Mouse (Mus musculus) forebrain, embryonic 12.5 days (tissue): ENCODE data around the gene Agbl4. TPM values are rescaled to one million over a fixed set of nuclear protein-coding genes. Genes with fewer than 3 reads are reported as not detected.

Experiments
- ATAC-seq: fragments of 200-750 bp; cut with Nextera tagmentation; 2 replicates; pipeline ENCODE4 v1.8.0; 2017; ENCODE audit warnings: moderate TSS enrichment; ENCODE audit not compliant: low FRiP score
- H3K27ac ChIP-seq: fragments of 300-500 bp; sonication (generic); 2 replicates; pipeline ENCODE4 v1.5.1; 2016; ENCODE audit warnings: mild to moderate bottlenecking
- H3K27me3 ChIP-seq: fragments of 300-500 bp; sonication (generic); 2 replicates; pipeline ENCODE4 v1.6.1; 2016; ENCODE audit warnings: mild to moderate bottlenecking
- H3K36me3 ChIP-seq: fragments of 300-500 bp; sonication (generic); replicated peaks from 2 replicates; pipeline ENCODE4 v1.6.1; 2016; ENCODE audit warnings: mild to moderate bottlenecking
- H3K4me1 ChIP-seq: fragments of 300-500 bp; sonication (generic); 2 replicates; pipeline ENCODE4 v1.6.1; 2016
- H3K4me2 ChIP-seq: fragments of 300-500 bp; sonication (generic); 2 replicates; pipeline ENCODE4 v1.6.1; 2016; ENCODE audit warnings: mild to moderate bottlenecking, moderate library complexity
- H3K4me3 ChIP-seq: fragments of 300-500 bp; sonication (generic); replicated peaks from 2 replicates; pipeline ENCODE4 v1.5.1; 2016; ENCODE audit warnings: mild to moderate bottlenecking
- H3K9ac ChIP-seq: fragments of 300-500 bp; sonication (generic); 2 replicates; pipeline ENCODE4 v1.6.1; 2016; ENCODE audit warnings: mild to moderate bottlenecking
- H3K9me3 ChIP-seq: fragments of 300-500 bp; sonication (generic); 2 replicates; pipeline ENCODE4 v1.6.1; 2016
- WGBS: fragments of 180-500 bp; shearing (Covaris S2); methylation state at CpG from one replicate; pipeline ENCODE4 v1.1.7; 2016; 5-methylcytosine and 5-hydroxymethylcytosine counted together
- polyA plus RNA-seq: library from polyadenylated mRNA; unstranded; fragments of >200 nt; fragmentation: Nextera tagmentation; extraction: Ambion mirVana; gene quantifications from 2 replicates; pipeline ENCODE4 v1.2.1, GENCODE M21; 2016

Gene Agbl4
- polyA plus RNA-seq, 1 experiment from 2014 or later = 1.9 TPM

DNA sequence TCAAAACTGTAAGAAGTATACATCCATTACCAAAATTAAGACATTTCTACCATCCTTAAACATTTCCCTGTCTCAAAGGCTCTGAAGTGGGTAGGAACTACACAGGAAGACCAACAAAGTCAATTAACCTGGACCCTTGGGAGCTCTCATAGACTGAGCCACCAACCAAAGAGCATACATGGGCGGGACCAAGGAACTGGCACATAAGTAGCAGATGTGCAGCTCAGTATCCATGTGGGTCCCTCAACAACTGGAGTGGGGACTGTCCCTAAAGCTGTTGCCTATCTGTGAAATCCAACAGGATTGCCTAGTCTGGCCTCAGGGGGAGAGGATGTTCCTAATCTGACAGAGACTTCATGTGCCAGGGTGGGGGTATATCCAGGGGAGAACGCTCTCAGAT, 265.5 kb downstream of the Agbl4 start:
- WGBS = 76% methylated on average over 2 of the region's 2 CpGs
- Histone ChIP-seq H3K9ac (no peak overlapping the region), H3K4me1 (no peaks in the 10 kb centered on the region), H3K4me3 (no peak overlapping the region), H3K27me3 (no peaks in the 10 kb centered on the region), H3K4me2 (no peak overlapping the region), H3K36me3 (no peaks in the 10 kb centered on the region), H3K27ac (no peak overlapping the region), H3K9me3 (no peaks in the 10 kb centered on the region)
- no peak for ATAC-seq

GRCm38 (mm10) chr4:110674121-110674520, 276.7 kb downstream of the Agbl4 start:
- 76% methylated on average over 1 of the region's 1 CpGs for WGBS
- Histone ChIP-seq H3K36me3 (no peaks in the 10 kb centered on the region), H3K9me3 (no peaks in the 10 kb centered on the region), H3K4me2 (no peak overlapping the region), H3K9ac (no peak overlapping the region), H3K27ac (no peak overlapping the region), H3K4me1 (no peaks in the 10 kb centered on the region), H3K4me3 (no peak overlapping the region), H3K27me3 (no peaks in the 10 kb centered on the region)
- no peak for ATAC-seq

GRCm38 (mm10) chr4:110735141-110735540, 337.7 kb downstream of the Agbl4 start:
- Histone ChIP-seq H3K4me1 (no peaks in the 10 kb centered on the region), H3K9ac (no peak overlapping the region), H3K4me2 (no peak overlapping the region), H3K9me3 (no peaks in the 10 kb centered on the region), H3K36me3 (no peaks in the 10 kb centered on the region), H3K27ac (no peak overlapping the region), H3K4me3 (no peak overlapping the region), H3K27me3 (no peaks in the 10 kb centered on the region)
- no peak for ATAC-seq
- WGBS = 89% methylated on average over 1 of the region's 1 CpGs

DNA sequence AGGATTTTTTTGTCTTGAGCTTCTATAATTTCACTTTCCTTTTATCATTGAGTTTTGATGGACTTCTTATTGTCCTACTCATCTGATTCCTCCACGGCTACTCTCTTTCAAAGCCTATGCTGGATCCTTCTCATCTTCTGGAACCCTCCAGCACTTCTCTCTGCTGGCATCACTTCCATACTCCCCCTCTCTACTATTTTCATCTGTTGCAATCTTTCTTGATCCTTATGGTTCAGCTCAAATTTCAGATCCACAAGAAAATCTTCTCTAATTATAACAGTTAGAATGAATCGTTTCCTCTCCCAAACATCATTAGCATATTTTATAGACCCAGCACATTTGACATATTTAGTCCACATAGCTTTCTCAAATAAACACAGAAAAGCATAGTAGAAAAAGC, 360.5 kb downstream of the Agbl4 start:
- no peaks in the 10 kb centered on the region for H3K9me3 ChIP-seq
- H3K4me2 ChIP-seq = no peak overlapping the region
- no peak overlapping the region for H3K4me3 ChIP-seq
- WGBS = 82% methylated on average over 2 of the region's 2 CpGs
- no peaks in the 10 kb centered on the region for H3K27me3 ChIP-seq
- H3K27ac ChIP-seq = no peak overlapping the region
- H3K4me1 ChIP-seq = no peaks in the 10 kb centered on the region
- H3K9ac ChIP-seq = no peak overlapping the region
- H3K36me3 ChIP-seq = no peaks in the 10 kb centered on the region
- no peak for ATAC-seq

- H3K4me1 ChIP-seq = no peaks in the 10 kb centered on the region
- no peak overlapping the region for H3K4me2 ChIP-seq
- no peak overlapping the region for H3K9ac ChIP-seq
- H3K9me3 ChIP-seq = no peaks in the 10 kb centered on the region
- H3K27ac ChIP-seq = no peak overlapping the region
- no peaks in the 10 kb centered on the region for H3K27me3 ChIP-seq
- no peak overlapping the region for H3K4me3 ChIP-seq
- no peaks in the 10 kb centered on the region for H3K36me3 ChIP-seq
- ATAC-seq = no peak
- 85% methylated on average over 4 of the region's 4 CpGs for WGBS
Measured at GRCm38 (mm10) chr4:110788596-110788995, 391.1 kb downstream of the Agbl4 start.

DNA sequence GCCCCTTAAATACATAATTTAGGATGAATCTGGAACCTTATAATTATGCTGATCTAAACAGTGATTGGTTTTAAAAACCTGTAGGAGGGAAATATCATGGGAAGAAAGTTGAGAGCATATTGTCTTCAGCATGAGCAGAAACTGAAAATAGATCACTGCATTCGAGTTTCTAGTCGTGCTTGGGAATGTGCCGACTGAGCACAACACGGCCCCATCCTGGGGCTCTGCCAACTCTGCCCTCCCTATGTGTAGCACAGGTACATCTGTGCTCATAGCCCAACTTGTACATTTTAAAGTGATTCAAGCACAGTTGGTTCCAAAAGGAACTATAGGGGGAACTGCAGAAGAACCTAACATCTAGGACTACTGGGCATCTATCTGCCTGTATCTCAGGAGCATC, 402.4 kb downstream of the Agbl4 start:
- no peaks in the 10 kb centered on the region for H3K36me3 ChIP-seq
- H3K4me3 ChIP-seq = no peak overlapping the region
- no peak overlapping the region for H3K9ac ChIP-seq
- 86% methylated on average over 4 of the region's 4 CpGs for WGBS
- H3K27ac ChIP-seq = no peak overlapping the region
- no peaks in the 10 kb centered on the region for H3K27me3 ChIP-seq
- no peaks in the 10 kb centered on the region for H3K9me3 ChIP-seq
- H3K4me2 ChIP-seq = no peak overlapping the region
- no peaks in the 10 kb centered on the region for H3K4me1 ChIP-seq
- ATAC-seq = no peak

DNA sequence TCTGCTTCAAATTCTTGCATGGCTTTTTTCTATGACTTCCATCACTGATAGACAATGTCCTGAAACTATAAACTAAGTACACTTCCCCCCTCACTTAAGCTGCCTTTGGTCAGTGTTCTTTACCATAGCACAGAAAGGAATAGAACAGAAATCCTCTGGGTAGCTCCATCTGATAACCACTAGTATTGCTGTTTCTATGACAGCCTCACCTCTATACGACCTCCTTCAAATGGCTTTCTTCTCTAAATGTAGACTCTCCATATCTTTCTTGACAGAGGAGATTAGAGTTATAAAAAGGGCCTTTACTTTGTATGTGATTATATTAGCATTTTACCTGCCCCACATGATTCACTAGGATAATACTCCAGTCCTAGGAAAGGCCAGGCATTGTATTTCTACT, 413.5 kb downstream of the Agbl4 start:
- no peaks in the 10 kb centered on the region for H3K36me3 ChIP-seq
- H3K4me2 ChIP-seq = no peak overlapping the region
- H3K4me1 ChIP-seq = no peaks in the 10 kb centered on the region
- H3K4me3 ChIP-seq = no peak overlapping the region
- H3K9ac ChIP-seq = no peak overlapping the region
- ATAC-seq = no peak
- WGBS = 85% methylated on average over 1 of the region's 1 CpGs
- no peaks in the 10 kb centered on the region for H3K27me3 ChIP-seq
- no peaks in the 10 kb centered on the region for H3K9me3 ChIP-seq
- H3K27ac ChIP-seq = no peak overlapping the region

DNA sequence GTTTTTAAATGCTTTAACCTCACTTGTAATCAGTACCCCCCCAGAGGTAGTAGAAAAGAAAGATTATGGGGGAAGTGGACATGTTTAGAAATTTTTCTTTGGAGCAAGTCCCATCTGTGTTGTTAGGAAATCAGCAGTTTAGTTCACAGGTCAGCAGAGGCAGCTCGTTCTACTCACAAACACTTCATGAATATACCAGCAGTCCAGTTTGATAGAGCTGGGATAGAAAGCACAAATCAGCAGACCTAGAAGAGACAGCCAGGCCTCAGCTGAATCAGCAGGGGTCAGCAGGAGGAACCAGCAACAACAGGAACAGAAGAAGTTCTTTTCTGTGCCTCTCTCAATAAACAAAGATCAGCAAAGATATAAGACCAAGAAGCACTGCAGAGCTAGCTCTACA, 435.3 kb downstream of the Agbl4 start:
- Histone ChIP-seq H3K9ac (no peak overlapping the region), H3K4me3 (no peak overlapping the region), H3K9me3 (no peaks in the 10 kb centered on the region), H3K27me3 (no peaks in the 10 kb centered on the region), H3K27ac (no peak overlapping the region), H3K4me2 (no peak overlapping the region), H3K4me1 (no peaks in the 10 kb centered on the region), H3K36me3 (no peaks in the 10 kb centered on the region)
- ATAC-seq = no peak
- 52% methylated on average over 1 of the region's 1 CpGs for WGBS

GRCm38 (mm10) chr4:110879719-110880443, 482.4 kb downstream of the Agbl4 start:
- Histone ChIP-seq H3K36me3 (no peaks in the 10 kb centered on the region), H3K4me3 (no peak overlapping the region), H3K4me1 (no peaks in the 10 kb centered on the region), H3K9me3 (no peaks in the 10 kb centered on the region), H3K27ac (no peak overlapping the region), H3K4me2 (no peak overlapping the region), H3K27me3 (no peaks in the 10 kb centered on the region), H3K9ac (no peak overlapping the region)
- ATAC-seq = no peak
- WGBS = 77% methylated on average over 2 of the region's 2 CpGs

DNA sequence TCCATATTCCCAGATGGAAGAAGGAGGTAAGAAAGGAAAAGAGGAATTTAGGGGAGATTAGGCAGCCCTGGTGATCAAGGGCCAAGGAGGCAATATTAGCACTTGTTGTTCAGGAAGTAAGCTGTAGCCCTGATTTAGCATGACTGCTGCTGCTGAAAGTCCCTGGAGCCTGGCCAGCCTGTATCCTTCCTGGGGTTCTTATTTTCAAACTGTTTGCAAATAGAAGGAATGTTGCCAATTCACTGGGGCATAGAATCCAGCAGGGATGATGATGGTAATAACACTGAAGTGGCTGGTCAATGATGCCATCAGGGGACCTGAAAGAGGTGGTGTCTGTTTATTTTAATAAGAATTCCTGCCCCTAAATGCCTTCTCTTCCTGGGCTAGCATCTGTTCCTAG, 518.6 kb downstream of the Agbl4 start:
- no peak overlapping the region for H3K4me2 ChIP-seq
- no peaks in the 10 kb centered on the region for H3K36me3 ChIP-seq
- H3K4me3 ChIP-seq = no peak overlapping the region
- H3K27ac ChIP-seq = no peak overlapping the region
- H3K27me3 ChIP-seq = no peaks in the 10 kb centered on the region
- no peak overlapping the region for H3K9ac ChIP-seq
- no peaks in the 10 kb centered on the region for H3K9me3 ChIP-seq
- no peaks in the 10 kb centered on the region for H3K4me1 ChIP-seq
- ATAC-seq = no peak

- ATAC-seq = no peak
- no peak overlapping the region for H3K27ac ChIP-seq
- WGBS = 60% methylated on average over 4 of the region's 4 CpGs
Measured at GRCm38 (mm10) chr4:110916565-110916964, 519.1 kb downstream of the Agbl4 start.

DNA sequence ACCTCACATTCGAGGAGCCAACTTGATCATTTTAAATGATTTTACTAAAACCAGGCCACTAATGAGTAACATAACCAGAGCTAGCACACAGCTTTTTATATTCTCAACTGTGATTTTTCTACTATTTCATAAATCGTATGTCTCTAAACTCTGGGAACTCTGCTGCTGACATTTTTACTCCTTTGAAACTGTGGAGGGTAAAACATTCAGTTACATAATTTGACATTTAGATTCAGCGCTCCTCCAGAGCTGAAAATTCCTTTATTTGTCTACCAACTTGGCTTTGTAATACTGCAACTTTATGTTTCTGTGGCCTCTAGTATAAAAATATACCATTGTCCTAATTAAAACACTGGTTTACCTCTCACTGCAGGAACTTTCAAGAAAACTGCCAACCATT, 523.6 kb downstream of the Agbl4 start:
- ATAC-seq = no peak
- Histone ChIP-seq H3K27me3 (no peaks in the 10 kb centered on the region), H3K9me3 (no peaks in the 10 kb centered on the region), H3K4me2 (no peak overlapping the region), H3K4me1 (no peaks in the 10 kb centered on the region), H3K36me3 (no peaks in the 10 kb centered on the region), H3K4me3 (no peak overlapping the region), H3K9ac (no peak overlapping the region), H3K27ac (no peak overlapping the region)
- 92% methylated on average over 3 of the region's 3 CpGs for WGBS

More at GRCm38 (mm10) chr4:110916565-110916964, 519.1 kb downstream of the Agbl4 start:
- Histone ChIP-seq H3K9ac (no peak overlapping the region), H3K4me1 (no peaks in the 10 kb centered on the region), H3K36me3 (no peaks in the 10 kb centered on the region), H3K4me3 (no peak overlapping the region), H3K4me2 (no peak overlapping the region), H3K9me3 (no peaks in the 10 kb centered on the region), H3K27me3 (no peaks in the 10 kb centered on the region)

- Histone ChIP-seq H3K27ac (no peak overlapping the region), H3K9me3 (no peaks in the 10 kb centered on the region), H3K27me3 (no peaks in the 10 kb centered on the region), H3K36me3 (no peaks in the 10 kb centered on the region), H3K4me3 (no peak overlapping the region), H3K4me1 (peaks cover 5% of the 10 kb centered on the region; the same call in 1 of the 2 replicates), H3K4me2 (no peak overlapping the region), H3K9ac (no peak overlapping the region)
- WGBS = 88% methylated on average over 2 of the region's 2 CpGs
- no peak for ATAC-seq
Measured at GRCm38 (mm10) chr4:111001641-111002040, 604.2 kb downstream of the Agbl4 start.
